Mouse (Mus musculus) CH12F3 (cell line): ENCODE data around the gene Flvcr1.

ENCODE experiments used
- in situ Hi-C: fragments of 300-500 bp; cut with MboI; formaldehyde crosslinking; loops from 2 replicates; pipeline ENCODE4 v1.14.3; 2020; ENCODE audit warnings: low sequenced_read_pairs

Flvcr1 gene

DNA sequence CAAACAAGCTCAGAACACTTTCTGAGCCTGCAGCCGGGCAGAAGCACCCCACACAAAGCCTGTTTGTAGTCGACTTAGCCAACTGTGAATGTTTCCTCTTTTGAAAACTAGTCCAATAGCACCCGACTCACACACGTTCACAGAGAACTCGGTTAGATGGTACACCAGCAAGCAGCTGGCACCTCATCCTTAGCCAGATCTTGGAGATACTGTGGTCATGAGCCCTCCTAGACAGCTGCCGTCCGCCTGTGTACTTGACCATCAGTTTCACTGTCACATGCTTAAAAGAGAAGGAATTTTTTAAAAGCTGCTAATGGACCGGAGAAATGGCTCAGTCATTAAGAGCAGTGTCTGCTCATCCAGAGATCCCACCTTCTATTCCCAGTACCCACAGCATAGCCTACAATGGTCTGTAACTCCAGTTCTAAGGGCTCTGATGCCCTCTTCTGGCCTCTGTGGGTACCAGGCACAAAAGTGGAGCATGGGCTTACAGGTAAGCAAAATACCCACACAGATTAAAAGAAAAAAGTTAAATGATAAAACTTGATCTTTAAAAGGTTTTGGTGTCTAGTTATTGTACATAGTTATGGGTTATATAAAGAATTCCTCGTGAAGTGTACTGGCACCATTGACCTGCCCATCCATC lies 36.4 kb downstream of the Flvcr1 start:
- in situ Hi-C loops, result loop anchor here (5.0 kb wide), 1 partner anchor 47 kb away; no protein-coding TSS in a partner anchor

DNA sequence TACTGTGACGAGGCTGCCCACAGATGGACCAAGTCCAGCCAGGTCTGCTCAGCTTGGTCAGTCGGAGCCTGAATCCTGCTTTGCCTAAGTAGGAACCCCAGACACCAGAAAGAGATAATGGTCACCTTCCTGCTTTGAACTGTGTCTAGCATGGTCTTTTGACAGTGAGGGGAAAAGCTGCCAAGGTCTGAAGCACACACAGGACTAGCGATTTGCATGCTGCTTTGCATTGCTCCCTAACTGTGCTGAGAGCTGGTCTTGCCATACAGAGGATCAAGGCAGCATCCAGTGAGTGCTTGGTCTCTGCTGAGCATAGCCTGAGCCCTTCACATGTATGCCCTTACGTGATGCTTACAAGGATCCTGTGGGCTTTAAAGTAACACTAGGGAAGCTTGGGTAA lies 44.5 kb downstream of the Flvcr1 start:
- in situ Hi-C loops, result no loop called here

DNA sequence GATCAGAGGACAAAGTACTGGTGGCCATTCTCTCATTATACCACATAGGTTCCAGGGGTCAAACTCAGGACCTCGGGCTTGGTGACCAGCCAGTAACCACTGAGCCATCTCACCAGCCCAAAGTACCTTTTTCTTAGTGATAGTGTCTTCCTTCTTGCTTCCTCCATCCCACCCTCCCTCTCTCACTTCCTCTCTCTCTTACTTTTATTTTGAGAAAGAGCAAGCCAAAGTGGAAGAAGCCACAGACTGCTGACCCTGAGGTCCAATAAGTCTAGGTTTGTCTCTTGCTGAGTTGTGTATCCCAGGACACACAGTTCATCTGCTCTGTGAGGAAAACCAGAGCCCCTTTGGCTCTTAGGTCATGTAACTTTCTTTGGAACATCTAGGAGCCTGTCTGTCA lies 45.5 kb downstream of the Flvcr1 start:
- in situ Hi-C loops, result no loop called here

DNA sequence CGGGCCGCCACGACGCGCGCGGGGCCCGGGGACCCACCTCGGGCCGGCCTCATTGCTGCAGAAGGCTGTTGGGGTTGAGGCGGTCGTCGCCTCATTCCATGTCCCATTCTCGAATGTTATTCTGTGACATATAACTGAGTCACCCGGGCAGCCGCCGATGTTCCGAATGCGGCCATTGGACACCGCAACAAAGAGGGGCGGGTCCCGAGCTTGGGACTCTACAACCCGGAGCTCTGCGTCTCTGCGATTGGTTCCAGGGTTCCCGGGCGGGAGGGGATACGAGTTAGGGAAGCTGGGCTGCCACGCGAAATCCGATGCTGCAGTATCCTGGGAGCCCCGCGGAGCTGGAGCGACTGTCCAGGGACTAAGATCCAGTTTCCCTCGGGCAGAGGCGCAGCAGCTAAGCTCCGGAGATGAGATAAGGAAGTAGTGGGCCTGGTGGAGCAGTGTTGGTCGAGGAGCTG lies 46.8 kb downstream of the Flvcr1 start, which contains the start of gene Vash2:
TSS of gene Vash2 (minus strand) at position 197 of the 464 bp plus-strand sequence.
- in situ Hi-C loops, result no loop called here

DNA sequence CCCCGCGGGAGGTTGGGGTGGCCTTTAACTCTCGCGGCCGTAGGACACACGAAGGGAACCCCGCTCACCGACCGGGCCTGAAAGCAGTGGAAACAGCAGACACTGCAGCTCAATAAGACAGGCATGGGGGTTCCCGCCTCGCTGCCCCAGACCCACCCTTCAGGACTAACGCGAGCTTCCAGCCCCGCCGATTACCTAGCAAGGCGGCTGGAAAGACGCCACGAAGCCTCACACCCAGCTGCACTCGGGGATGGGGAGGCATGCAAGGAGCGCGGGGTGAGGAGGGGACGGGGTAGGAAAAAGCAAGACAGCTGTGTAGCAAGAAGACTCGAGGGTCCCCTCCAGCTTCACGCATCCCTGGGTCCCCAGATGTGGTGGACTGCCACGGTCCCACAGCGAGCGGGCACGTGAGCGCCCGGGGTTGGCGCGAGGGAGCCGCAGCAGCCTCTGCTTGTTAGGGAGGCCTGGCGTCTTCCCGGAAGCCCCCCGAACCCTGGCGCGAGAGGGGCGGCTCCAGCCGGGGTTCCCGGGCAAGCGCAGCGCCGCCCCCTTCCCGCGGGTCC lies 47.4 kb downstream of the Flvcr1 start:
- in situ Hi-C loops, result no loop called here

DNA sequence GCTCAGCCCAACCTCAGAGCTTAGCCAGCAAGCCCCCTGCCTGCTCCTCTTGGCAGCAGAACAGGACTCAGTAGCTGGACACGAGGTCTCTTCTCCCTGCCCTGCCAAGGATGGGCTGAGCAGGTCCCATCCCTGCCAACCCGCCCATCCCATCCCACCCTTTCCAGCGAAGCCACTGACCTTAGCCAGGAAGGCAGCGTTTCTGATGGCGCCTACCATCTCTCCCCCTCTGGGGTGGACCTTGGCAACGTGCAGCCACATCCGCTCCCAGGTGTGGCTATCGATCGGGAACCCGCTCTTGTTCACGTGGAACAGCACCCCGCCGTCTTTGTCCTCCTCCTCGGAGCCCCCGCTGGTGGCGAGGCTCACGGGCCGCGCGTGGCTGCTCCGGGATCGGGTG lies 48.0 kb downstream of the Flvcr1 start:
- in situ Hi-C loops, result no loop called here

DNA sequence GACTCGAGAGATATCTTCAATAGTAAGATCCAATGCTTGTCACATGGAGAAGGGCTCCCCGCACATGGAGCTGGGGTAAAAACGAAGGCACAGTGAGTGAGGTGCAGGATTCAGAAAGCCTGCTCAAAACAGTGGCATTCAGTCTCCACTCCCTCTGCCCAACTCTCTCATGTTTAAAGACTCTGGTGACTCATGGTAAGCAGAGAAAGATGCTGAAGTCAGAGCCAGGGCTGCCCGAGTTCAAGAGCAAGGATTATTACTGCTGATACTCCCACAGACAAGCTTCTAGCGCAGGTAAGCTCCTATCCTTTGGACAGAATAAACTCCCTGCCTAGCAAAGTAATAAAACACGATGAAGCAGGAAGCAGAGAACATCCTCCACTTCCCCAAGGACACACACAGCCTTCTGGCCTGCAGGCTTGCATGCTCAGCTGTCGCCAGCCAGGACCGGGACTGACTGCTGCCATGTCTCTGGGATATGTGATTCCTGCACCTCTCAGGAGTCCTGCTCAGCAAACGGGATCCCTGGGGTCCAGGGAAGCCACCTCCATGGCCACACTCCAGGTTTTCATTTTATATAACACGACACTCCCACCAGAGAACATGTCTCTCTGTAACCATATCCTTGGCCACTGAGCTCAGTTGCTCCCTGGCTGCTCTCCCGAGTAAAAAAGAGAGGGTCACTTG lies 48.9 kb downstream of the Flvcr1 start:
- in situ Hi-C loops, result no loop called here

DNA sequence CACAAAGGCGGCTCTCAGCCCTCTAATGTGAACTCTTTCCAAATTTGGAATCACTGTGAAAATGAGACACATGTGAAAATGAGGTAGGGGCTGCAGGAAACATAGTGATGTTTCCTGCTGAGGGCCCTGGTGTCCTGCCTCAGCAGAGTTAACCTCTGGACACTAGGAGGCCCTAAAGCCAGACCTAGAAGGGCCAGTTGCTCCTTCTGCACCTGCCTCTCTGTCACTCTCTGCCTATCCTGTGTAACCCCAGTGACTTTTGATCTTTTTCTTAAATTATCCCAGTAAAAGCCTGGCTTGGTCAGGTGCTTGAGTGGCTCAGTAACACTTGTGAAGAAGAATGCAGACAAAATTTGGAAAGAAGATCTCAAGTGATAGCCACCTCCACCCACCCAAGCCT lies 51.1 kb downstream of the Flvcr1 start:
- in situ Hi-C loops, result no loop called here

DNA sequence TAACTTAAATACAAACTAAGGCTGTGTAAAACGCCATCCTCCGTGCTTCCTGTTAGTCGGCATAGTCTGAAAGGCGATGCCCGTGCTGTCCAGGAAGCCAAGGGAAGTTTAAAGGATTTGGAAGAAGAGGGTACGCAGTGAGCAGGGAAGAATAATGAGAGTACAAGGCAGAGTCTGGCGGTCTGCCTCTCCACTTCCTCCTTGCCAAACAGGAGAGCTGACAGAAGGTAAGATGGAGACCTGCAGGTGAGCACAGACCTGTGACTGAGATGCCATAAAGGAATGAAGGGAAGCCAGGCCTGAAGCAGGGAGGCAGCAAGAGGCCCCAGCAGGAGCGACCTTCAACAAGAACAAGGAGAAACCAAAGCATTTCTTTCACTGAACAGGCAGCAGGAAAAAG lies 51.8 kb downstream of the Flvcr1 start:
- in situ Hi-C loops, result no loop called here

DNA sequence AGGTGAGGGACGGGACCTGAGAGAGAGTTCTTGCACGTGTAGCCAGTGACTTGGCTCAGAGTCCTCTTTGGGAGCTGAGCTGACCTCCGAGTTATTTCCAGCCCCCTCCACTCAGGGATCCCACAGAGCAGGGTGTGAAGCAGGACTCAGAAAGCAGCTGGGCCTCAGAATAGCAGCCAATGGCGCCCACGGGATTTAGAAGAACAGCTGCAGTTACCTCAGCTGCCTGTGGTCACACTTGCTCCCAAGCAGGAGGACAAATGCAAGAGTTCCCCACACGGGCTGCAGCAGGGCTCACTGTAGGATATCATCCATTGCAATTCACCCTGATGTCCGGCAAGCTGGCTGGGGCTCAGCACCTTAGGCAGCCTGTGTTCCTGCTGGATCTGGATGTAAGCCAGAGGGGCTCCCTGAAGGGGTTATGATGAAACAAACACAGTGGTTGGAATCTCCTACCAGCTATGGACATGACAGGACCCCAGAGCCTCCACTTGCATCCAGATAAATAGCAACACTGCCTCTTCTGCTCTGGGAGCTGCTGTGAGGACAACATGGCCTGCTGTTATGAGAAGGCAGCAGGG lies 53.3 kb downstream of the Flvcr1 start:
- in situ Hi-C loops, result no loop called here

DNA sequence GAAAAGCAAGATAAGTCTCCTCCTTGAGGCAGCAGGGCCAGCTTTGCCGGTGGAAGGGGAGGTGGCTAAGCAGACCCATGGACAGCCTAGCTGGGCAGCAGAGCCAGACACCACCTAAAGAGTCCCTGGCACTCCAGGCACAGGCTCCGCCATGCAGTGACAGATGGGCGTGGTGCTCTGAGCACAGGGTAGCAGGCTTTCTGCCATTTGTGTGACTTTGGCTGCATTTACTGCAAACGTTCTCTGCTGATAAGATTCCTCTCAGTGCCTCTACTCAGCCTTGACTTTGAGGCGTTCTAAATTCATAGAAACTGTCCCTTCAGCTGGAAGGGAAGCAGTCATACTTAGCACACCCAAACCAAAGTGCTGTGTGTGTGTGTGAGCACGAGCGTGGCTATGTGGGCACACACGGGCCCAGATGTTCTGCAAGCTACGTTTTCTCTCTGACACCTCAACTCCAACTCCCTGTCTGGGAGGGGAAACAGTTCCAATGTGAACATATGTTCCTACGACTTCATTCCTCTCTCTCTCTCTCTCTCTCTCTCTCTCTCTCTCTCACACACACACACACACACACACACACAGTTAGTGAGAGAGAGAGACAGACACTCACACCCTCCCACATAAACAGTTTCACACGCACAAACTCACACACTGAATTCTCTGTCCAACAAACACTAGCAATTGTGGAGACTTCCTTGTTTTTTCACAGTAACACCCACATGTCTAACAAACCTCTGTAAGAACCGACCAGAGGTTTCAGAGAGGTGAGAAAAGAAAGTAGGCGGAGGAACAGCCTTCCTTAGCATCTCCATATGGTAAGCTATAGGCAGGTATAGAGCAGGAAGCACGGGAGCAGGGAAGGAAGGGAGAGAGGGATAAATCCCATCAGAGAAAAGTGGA lies 54.0 kb downstream of the Flvcr1 start:
- in situ Hi-C loops, result no loop called here

DNA sequence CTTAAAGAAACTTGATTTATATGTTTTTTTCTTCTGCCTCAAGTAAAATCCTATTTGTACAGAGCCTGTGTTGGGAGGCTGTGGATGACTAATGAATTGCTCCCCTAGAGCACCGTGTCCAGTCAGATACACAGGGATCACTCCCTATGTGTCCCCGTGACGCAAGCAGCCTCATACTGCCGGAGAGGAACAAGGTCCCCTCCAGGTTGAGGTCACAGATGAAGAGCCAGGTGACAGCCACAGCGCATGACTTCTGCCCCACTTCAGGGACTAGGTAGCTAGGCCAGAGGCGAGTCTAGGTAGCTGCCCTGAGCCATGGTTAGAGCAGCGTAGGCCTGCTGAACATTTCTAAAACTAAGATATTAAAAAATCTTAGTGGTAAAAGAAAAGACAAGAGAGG lies 57.9 kb downstream of the Flvcr1 start:
- in situ Hi-C loops, result no loop called here

DNA sequence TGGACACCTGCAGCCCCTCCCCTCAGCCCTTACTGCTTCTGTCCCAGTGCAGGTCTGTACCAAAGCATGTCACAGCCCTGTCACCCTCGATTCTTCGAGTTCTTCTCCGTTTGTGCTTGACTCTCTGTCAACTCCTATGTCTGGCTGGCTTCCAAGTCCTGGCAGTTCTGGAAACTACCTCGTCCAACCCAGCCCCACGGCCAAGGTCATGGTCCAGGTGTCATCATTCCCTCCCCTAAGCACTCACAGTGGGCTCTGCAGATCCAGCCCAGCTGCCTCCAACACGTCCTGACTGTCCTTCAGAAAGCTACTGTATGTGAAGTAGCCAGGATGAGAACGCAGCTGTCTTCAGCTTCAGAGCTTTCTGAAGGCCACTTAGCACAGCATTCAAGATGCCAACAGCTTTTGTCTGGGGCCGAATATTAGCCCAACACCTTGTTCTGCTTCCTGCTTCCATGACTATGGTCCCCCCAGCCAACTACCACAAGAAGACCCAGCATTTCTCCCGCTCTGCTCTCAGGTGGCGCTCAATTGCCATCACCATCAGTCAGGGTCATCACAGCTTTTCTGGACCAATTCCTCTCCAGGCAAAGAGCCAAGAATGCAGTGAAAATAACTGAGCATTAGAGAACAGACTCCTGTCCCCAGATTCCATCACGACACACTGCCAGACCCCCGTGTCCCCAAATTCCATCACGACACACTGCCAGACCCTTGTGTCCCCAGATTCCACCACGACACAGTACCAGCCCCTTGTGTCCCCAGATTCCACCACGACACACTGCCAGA lies 60.8 kb downstream of the Flvcr1 start:
- in situ Hi-C loops, result no loop called here

DNA sequence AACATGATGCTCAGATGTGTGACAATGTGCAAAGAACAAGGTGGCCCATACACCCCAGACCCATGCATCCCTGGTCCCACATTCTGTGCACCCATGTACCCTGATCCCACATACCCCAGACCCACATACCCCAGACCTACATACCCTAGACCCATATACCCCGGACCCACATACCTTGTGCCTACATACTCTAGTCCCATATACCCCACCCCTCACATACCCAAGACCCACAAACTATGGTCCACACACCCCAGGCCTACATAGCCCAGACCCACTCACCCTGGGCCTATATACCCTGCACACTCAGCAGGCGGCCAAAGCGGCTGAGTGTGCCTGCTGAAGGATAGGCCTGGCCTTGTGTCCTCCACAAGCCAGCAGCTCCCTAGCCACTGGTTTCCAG lies 63.2 kb downstream of the Flvcr1 start:
- in situ Hi-C loops, result no loop called here

DNA sequence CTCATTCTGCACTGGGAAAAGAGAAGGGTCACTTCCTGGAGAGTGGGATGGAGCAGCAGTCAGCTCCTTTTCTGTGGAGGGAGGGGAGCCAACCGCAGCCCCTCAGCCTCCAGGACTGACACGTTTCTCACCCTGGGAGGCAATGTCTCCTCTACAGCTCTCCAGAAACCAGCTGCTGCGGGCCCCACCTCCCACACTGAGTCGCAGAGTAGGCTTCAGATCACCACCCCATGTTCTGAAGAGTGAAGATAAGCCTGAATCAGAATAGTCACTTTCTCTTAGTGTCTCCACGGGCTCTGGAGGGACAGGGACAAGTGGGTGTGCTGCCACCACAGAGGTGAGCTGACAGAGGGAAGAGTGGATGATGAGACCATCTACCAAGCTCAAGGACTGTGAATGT lies 67.1 kb downstream of the Flvcr1 start:
- in situ Hi-C loops, result no loop called here
